Mouse (Mus musculus): Measurements from ENCODE around the gene Insrr.

- TF ChIP-seq POLR2A (IDR thresholded peaks at IDR 0.05; ENCODE audit: control insufficient read depth, extremely low read depth, insufficient read depth, low read length, poor library complexity) = no peak
- TF ChIP-seq CTCF (IDR thresholded peaks at IDR 0.05; ENCODE audit: borderline replicate concordance, control insufficient read depth, extremely low read depth, insufficient read depth, low read length, poor library complexity) = no peak
These were observed 18.5 kb upstream of the Insrr start for GRCm38 (mm10) chr3:87778283-87778682.
